8 mouse cellular contexts compared by ENCODE assay signal in the genomic region with DNA sequence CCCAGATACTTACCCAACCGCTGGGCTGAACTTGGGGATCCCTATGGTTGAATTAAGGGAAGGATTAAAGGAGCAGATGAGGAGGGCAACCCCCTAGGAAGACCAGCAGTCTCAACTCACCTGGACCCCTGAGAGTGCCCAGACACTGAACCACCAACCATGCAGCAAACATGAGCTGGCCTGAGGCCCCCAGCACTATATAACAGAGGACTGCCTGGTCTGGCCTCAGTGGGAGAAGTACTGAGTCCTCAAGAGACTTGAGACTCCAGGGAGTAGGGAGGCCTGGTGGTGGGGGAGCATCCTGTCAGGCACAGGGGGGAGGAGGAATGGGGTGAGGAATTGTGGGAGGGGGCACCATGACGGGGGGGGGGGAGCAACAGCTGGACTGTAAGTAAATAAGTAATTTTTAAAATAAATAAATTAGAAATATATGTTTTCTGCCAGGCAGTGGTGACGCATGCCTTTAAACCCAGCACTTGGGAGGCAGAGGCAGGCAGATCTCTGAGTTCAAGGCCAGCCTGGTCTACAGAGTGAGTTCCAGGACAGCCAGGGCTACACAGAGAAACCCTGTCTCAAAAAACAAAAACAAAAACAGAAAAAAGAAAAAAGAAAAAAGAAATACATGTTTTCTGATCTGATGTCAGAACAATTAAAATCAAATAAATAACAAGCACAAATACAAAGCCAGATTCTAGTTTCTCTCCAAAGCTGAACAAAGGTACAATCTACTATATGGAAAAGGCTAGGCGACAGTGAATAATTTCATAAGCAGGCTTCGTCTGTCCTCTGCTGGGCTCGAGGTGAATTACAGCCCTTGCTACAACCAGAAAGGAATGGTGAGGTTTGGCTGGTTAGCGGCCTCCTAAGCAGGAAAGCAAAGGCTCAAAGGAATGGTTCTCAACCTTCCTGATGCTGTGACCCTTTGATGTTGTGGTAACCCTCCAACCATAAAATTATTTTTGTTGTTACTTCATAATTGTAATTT. TPM values are rescaled to one million over a fixed set of nuclear protein-coding genes. Genes with fewer than 3 reads are reported as not detected.
A peak's percentile ranks its signal among the peaks of the same experiment; 100 is the strongest.
DNase-seq lines count a peak whose midpoint lies in the region; ATAC-seq and TF ChIP-seq lines count a peak whose summit lies in the region.

No protein-coding gene starts in this region.

- no peaks in the 10 kb centered on the region for H3K27me3 ChIP-seq in heart, postnatal 0 days (ENCODE audit: control insufficient read depth, insufficient read depth, low read length)
- H3K27me3 ChIP-seq in liver, embryonic 14.5 days (ENCODE audit: control insufficient read depth, insufficient read depth, low read length): no peaks in the 10 kb centered on the region
- H3K27me3 ChIP-seq in neural tube, embryonic 15.5 days (replicated peaks): no peaks in the 10 kb centered on the region

- ATAC-seq in heart, postnatal 0 days (ENCODE audit: insufficient read depth, low read depth): peak; percentile 64; the same call in 1 of the 2 replicates
- no peak for ATAC-seq in liver, embryonic 14.5 days (ENCODE audit: insufficient read depth)
- peak; percentile 79; the same call in 1 of the 2 replicates for ATAC-seq in neural tube, embryonic 15.5 days (ENCODE audit: low FRiP score)

- no peak overlapping the region for H3K27ac ChIP-seq in heart, postnatal 0 days (ENCODE audit: low read depth)
- no peak overlapping the region for H3K27ac ChIP-seq in liver, embryonic 14.5 days
- no peak overlapping the region for H3K27ac ChIP-seq in neural tube, embryonic 15.5 days (replicated peaks)

- no peaks in the 10 kb centered on the region for H3K9me3 ChIP-seq in heart, postnatal 0 days (replicated peaks; ENCODE audit: control insufficient read depth, low read length)
- H3K9me3 ChIP-seq in liver, embryonic 14.5 days (ENCODE audit: control insufficient read depth, low read length): no peaks in the 10 kb centered on the region
- no peaks in the 10 kb centered on the region for H3K9me3 ChIP-seq in neural tube, embryonic 15.5 days (replicated peaks)

- H3K4me3 ChIP-seq in heart, postnatal 0 days (ENCODE audit: low read depth, low read length): no peak overlapping the region
- no peak overlapping the region for H3K4me3 ChIP-seq in liver, embryonic 14.5 days (ENCODE audit: insufficient read depth in 1 of 2, low read depth in 2 of 2, low read length in 2 of 2)
- H3K4me3 ChIP-seq in neural tube, embryonic 15.5 days (replicated peaks): no peak overlapping the region

- H3K36me3 ChIP-seq in heart, postnatal 0 days (replicated peaks; ENCODE audit: control insufficient read depth, insufficient read depth, low read length): no peaks in the 10 kb centered on the region
- no peaks in the 10 kb centered on the region for H3K36me3 ChIP-seq in liver, embryonic 14.5 days (replicated peaks; ENCODE audit: control insufficient read depth, insufficient read depth, low read depth)
- no peaks in the 10 kb centered on the region for H3K36me3 ChIP-seq in neural tube, embryonic 15.5 days

- peak; percentile 56 for DNase-seq in A20 (ENCODE audit: low read depth, low spot score)
- peak; percentile 63 for DNase-seq in R1 (ENCODE audit: low read depth, low spot score)
- DNase-seq in embryo, embryonic 11 days: peak; percentile 85
- peak; percentile 72 for DNase-seq in heart, postnatal 0 days (ENCODE audit: low spot score)
- DNase-seq in kidney, postnatal 10 days: peak; percentile 89
- peak in 2 of 3 experiments; percentile 4 to 7 for DNase-seq in liver, embryonic 14.5 days (ENCODE audit: low read depth in 3 of 3, low spot score in 3 of 3)
- DNase-seq in thymus, postnatal 4 days: peak; percentile 86

- peak; percentile 98 for TF ChIP-seq CTCF in heart, postnatal 0 days (IDR thresholded peaks at IDR 0.05; ENCODE audit: low read depth)
- TF ChIP-seq CTCF in liver, embryonic 14.5 days (IDR thresholded peaks at IDR 0.05; ENCODE audit: low read depth): peak; percentile 78

- H3K4me2 ChIP-seq in heart, postnatal 0 days (ENCODE audit: low read depth, low read length): no peak overlapping the region
- no peak overlapping the region for H3K4me2 ChIP-seq in liver, embryonic 14.5 days (ENCODE audit: low read depth)
- no peak overlapping the region for H3K4me2 ChIP-seq in neural tube, embryonic 15.5 days

- no peak overlapping the region for H3K9ac ChIP-seq in heart, postnatal 0 days (replicated peaks; ENCODE audit: low read depth, low read length)
- H3K9ac ChIP-seq in liver, embryonic 14.5 days (replicated peaks): no peak overlapping the region
- no peak overlapping the region for H3K9ac ChIP-seq in neural tube, embryonic 15.5 days (replicated peaks)

- 45% methylated on average over 7 of the region's 7 CpGs for WGBS in heart, postnatal 0 days
- 38% methylated on average over 7 of the region's 7 CpGs for WGBS in liver, embryonic 14.5 days (ENCODE audit: insufficient replicate concordance)
- 47% methylated on average over 7 of the region's 7 CpGs for WGBS in neural tube, embryonic 15.5 days

- no peaks in the 10 kb centered on the region for H3K4me1 ChIP-seq in heart, postnatal 0 days (ENCODE audit: control insufficient read depth, insufficient read depth)
- no peaks in the 10 kb centered on the region for H3K4me1 ChIP-seq in liver, embryonic 14.5 days (replicated peaks; ENCODE audit: control insufficient read depth in 2 of 2, insufficient read depth in 2 of 2, low read length in 1 of 2)
- no peaks in the 10 kb centered on the region for H3K4me1 ChIP-seq in neural tube, embryonic 15.5 days

- no peak for TF ChIP-seq EP300 in heart, postnatal 0 days (IDR thresholded peaks at IDR 0.05; ENCODE audit: low read depth)
- no peak for TF ChIP-seq EP300 in liver, embryonic 14.5 days (IDR thresholded peaks at IDR 0.05; ENCODE audit: low read depth)

RNA-seq across cellular contexts. Expression of a gene that starts 55.4 kb away (rescaled TPM):
- total RNA-seq in heart, postnatal 0 days (2014; rRNA removed; ENCODE audit: low replicate concordance): 11.3 and 17.7 TPM in 2 replicates
- 18.4 and 20.2 TPM in 2 replicates for polyA plus RNA-seq in heart, postnatal 0 days (2015; fragmentation: Nextera tagmentation; extraction: Ambion mirVana)
- 13.6 and 19.4 TPM in 2 replicates for polyA plus RNA-seq in liver, embryonic 14.5 days (2012; rRNA removed)
- 26.4 and 31.2 TPM in 2 replicates for polyA plus RNA-seq in liver, embryonic 14.5 days (2014; fragmentation: Nextera tagmentation; extraction: Ambion mirVana)
- polyA plus RNA-seq in neural tube, embryonic 15.5 days (2015; fragmentation: Nextera tagmentation; extraction: Ambion mirVana): 36.9 and 38.6 TPM in 2 replicates

Comparison
In these comparisons a context has a peak if more than half of its experiments do, and no peak if none do; other contexts are left out.
1. DNase-seq: peak in every context shown above with its lines; median percentile 89 in kidney, postnatal 10 days; 86 in thymus, postnatal 4 days; 85 in embryo, embryonic 11 days; 72 in heart, postnatal 0 days; 63 in R1; 56 in A20; 6 in liver, embryonic 14.5 days.